Mouse (Mus musculus): ENCODE measurements around the gene Aacs.

DNA sequence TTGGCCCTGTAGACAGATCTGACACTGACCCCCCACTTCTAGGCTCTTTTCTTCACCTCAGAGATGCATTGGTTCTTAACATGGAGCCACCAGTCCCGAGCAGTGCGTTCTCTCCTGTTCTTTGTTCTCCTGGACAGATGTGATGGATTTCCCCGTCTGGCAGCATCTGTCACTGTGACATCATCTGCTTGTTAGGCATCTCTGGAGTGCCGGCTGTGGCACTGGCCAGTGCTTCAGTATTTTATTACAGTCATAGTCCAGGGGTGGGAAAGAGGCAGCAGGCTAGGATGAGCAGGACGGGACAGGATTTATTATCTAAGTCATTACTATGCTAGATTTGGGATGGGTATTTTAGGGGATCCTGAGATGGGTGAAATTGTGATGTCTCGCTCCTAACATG lies 87.9 kb downstream of the Aacs start:
- no peak for TF ChIP-seq GATA1 (IDR thresholded peaks at IDR 0.05; ENCODE audit: low read length)
- no peak for TF ChIP-seq TAL1 (IDR thresholded peaks at IDR 0.05; ENCODE audit: low read length)
